25 mouse cellular contexts compared by ENCODE assay signal in the genomic region with DNA sequence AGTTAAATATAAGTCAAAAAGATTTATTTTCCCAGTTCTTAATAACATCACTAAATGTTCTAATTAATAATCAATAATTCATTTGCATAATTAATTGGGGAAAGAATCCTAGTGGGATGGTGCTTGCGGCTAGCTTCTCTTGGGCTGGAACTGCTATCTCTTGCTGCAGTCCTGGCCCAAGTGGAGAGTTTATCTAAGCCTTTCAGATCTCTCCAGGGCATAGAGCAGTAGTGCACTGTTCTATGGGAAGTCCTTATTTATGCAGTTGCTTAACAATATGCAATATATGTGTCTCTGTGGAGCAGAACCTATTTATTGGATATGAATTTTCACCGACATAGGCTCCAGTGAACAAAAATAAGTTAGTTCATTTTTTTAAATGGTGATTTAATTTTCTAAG.
DNase-seq lines count a peak whose midpoint lies in the region; ATAC-seq lines count a peak whose summit lies in the region.
"Had no signal": no experiment of that assay in that cellular context is flagged by ENCODE, and none has a peak within 500 bp of the region (broad histone marks: within the 10 kb centered on the region; RNA-seq: fewer than 3 reads in every experiment).

No protein-coding gene starts in this region.

- 0 out of 2 replicates have a peak, but pooled peaks have one; percentile 37 for ATAC-seq in liver, embryonic 15.5 days (ENCODE audit: insufficient read depth)
- 0 out of 2 replicates have a peak, but pooled peaks have one; percentile 56 for ATAC-seq in midbrain, embryonic 13.5 days
- ATAC-seq in midbrain, embryonic 15.5 days (replicated peaks): no peak
- 0 out of 2 replicates have a peak, but pooled peaks have one; percentile 29 for ATAC-seq in megakaryocyte progenitor cell, adult 5-6 weeks (replicated peaks; ENCODE audit: poor library complexity)
- ATAC-seq: activated CD4-positive, CD25-positive, alpha-beta regulatory T cell, adult 4 months; CD4-positive, CD25-positive, alpha-beta regulatory T cell, adult 4 months; forebrain, embryonic 13.5 days; forebrain, embryonic 15.5 days; Patski had no signal

- H3K4me1 ChIP-seq in liver, embryonic 15.5 days (replicated peaks): no peaks in the 10 kb centered on the region
- H3K4me1 ChIP-seq in midbrain, embryonic 13.5 days (replicated peaks): peaks cover 8% of the 10 kb centered on the region; the same call in 1 of the 2 replicates
- H3K4me1 ChIP-seq in midbrain, embryonic 15.5 days: no peaks in the 10 kb centered on the region
- H3K4me1 ChIP-seq: embryonic facial prominence, embryonic 10.5 days; embryonic facial prominence, embryonic 12.5 days had no signal

- H3K4me2 ChIP-seq in liver, embryonic 15.5 days: no peak overlapping the region
- H3K4me2 ChIP-seq in midbrain, embryonic 13.5 days (replicated peaks): no peak overlapping the region
- H3K4me2 ChIP-seq in midbrain, embryonic 15.5 days: no peak overlapping the region
- H3K4me2 ChIP-seq: embryonic facial prominence, embryonic 12.5 days; forebrain, embryonic 13.5 days; forebrain, embryonic 15.5 days had no signal

- H3K36me3 ChIP-seq in liver, embryonic 15.5 days (replicated peaks): no peaks in the 10 kb centered on the region
- no peaks in the 10 kb centered on the region for H3K36me3 ChIP-seq in midbrain, embryonic 13.5 days
- H3K36me3 ChIP-seq in midbrain, embryonic 15.5 days (replicated peaks): no peaks in the 10 kb centered on the region
- H3K36me3 ChIP-seq: embryonic facial prominence, embryonic 10.5 days; embryonic facial prominence, embryonic 12.5 days; forebrain, embryonic 15.5 days; G1E had no signal

- H3K4me3 ChIP-seq in liver, embryonic 15.5 days (replicated peaks): no peak overlapping the region
- no peak overlapping the region for H3K4me3 ChIP-seq in midbrain, embryonic 13.5 days (replicated peaks)
- H3K4me3 ChIP-seq in midbrain, embryonic 15.5 days: no peak overlapping the region
- H3K4me3 ChIP-seq: embryonic facial prominence, embryonic 10.5 days; embryonic facial prominence, embryonic 12.5 days; erythroblast, embryonic 14.5 days; forebrain, embryonic 13.5 days; forebrain, embryonic 15.5 days had no signal

- no peak overlapping the region for H3K27ac ChIP-seq in liver, embryonic 15.5 days (replicated peaks)
- no peak overlapping the region for H3K27ac ChIP-seq in midbrain, embryonic 13.5 days
- H3K27ac ChIP-seq in midbrain, embryonic 15.5 days: no peak overlapping the region
- H3K27ac ChIP-seq: embryonic facial prominence, embryonic 10.5 days; embryonic facial prominence, embryonic 12.5 days; forebrain, embryonic 13.5 days; forebrain, embryonic 15.5 days had no signal

- H3K9ac ChIP-seq in liver, embryonic 15.5 days: no peak overlapping the region
- no peak overlapping the region for H3K9ac ChIP-seq in midbrain, embryonic 13.5 days (replicated peaks)
- no peak overlapping the region for H3K9ac ChIP-seq in midbrain, embryonic 15.5 days
- H3K9ac ChIP-seq: embryonic facial prominence, embryonic 12.5 days; forebrain, embryonic 13.5 days; forebrain, embryonic 15.5 days had no signal

- H3K27me3 ChIP-seq in liver, embryonic 15.5 days: no peaks in the 10 kb centered on the region
- 0 out of 2 replicates have a peak, but pooled peaks cover 9% of the 10 kb centered on the region for H3K27me3 ChIP-seq in midbrain, embryonic 13.5 days
- H3K27me3 ChIP-seq in midbrain, embryonic 15.5 days (replicated peaks): no peaks in the 10 kb centered on the region
- H3K27me3 ChIP-seq: embryonic facial prominence, embryonic 12.5 days; forebrain, embryonic 15.5 days had no signal

- 53% methylated on average over 2 of the region's 2 CpGs for WGBS in liver, embryonic 15.5 days (ENCODE audit: insufficient replicate concordance)
- WGBS in midbrain, embryonic 13.5 days: 85% methylated on average over 2 of the region's 2 CpGs
- WGBS in midbrain, embryonic 15.5 days: 69% methylated on average over 2 of the region's 2 CpGs

- DNase-seq in liver: no peak
- no peak for DNase-seq in kidney, postnatal 4 days
- no peak for DNase-seq in left cerebral cortex, postnatal 25 days (ENCODE audit: low spot score in 2 of 2)
- DNase-seq: adrenal gland, adult 8-10 months; adrenal gland, postnatal 14 days; adrenal gland, postnatal 36 days; B cell, adult 2 months; cerebellum, adult 11-12 months; cerebellum, adult 2 months; cerebellum, adult 9-10 months; cerebellum, postnatal 10 days; cerebellum, postnatal 25 days had no signal

- no peaks in the 10 kb centered on the region for H3K9me3 ChIP-seq in liver, embryonic 15.5 days (replicated peaks)
- no peaks in the 10 kb centered on the region for H3K9me3 ChIP-seq in midbrain, embryonic 13.5 days
- H3K9me3 ChIP-seq in midbrain, embryonic 15.5 days: no peaks in the 10 kb centered on the region
- H3K9me3 ChIP-seq: embryonic facial prominence, embryonic 10.5 days; embryonic facial prominence, embryonic 12.5 days; forebrain, embryonic 13.5 days; forebrain, embryonic 15.5 days; G1E had no signal

- intact Hi-C loops in left cerebral cortex, postnatal 25 days (cut with DNase I): no loop called here
